Mouse (Mus musculus) neutrophil, adult 5-6 weeks (primary cell): ENCODE measurements around the gene Olig2. TPM values are rescaled to one million over a fixed set of nuclear protein-coding genes. Genes with fewer than 3 reads are reported as not detected.
"Not testable (repeated sequence)": the region's sequence is repeated elsewhere in the genome, so short reads cannot be mapped to it uniquely, and the experiment has no call there.

Source experiments
- ATAC-seq: fragments of 151-379, 151-347 bp; 2 replicates; pipeline ENCODE4 v1.8.0; 2017; ENCODE audit warnings: mild to moderate bottlenecking, moderate TSS enrichment; ENCODE audit not compliant: insufficient number of reproducible peaks, poor library complexity, low FRiP score, severe bottlenecking; ENCODE audit errors: extremely low read depth
- total RNA-seq: library from RNA; stranded (forward); fragments of 200-1000 nt; gene quantifications from 2 replicates; pipeline ENCODE4 v1.2.3, GENCODE M21; 2017

Olig2 gene
- total RNA-seq, 1 experiment from 2014 or later: not detected

DNA sequence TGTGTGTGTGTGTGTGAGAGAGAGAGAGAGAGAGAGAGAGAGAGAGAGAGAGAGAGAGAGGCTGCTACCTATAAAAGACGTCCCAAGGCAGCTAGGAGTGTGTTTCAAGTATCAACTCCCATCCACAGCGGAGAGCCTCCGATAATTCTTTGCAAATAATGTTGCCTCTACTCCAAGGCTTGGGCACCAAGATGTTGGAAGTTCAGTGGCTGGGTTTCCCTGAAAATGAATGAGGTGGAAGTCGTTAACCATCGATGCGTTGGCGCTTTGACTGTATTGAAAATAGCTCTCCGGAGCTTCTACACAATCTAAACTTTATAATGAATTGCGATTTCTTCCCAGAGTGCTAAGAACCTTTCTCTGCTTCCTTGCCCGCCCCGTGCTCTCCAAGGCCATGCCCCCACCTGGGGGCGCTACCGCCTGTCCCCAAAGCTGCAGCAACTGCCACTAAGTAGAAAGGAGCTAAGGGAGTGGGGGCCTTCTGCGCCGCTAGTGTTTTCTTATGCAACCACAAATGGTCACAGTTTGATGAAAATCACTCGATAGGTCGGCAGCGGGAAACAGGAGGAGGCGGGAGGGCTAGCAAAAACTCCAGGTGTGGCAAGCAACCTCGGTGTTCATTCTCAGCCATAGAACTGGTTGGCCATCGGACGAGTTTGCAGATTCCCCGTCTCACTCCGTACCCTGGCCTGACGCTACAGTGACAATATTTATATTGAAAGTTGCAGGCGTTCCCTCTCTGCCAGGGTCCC is 600 bp upstream of the Olig2 start:
- ATAC-seq: no peak

GRCm38 (mm10) chr16:91226038-91226882 is 1.0 kb downstream of the Olig2 start:
- ATAC-seq: no peak

GRCm38 (mm10) chr16:91226883-91227759 is 1.9 kb downstream of the Olig2 start:
- ATAC-seq: no peak

DNA sequence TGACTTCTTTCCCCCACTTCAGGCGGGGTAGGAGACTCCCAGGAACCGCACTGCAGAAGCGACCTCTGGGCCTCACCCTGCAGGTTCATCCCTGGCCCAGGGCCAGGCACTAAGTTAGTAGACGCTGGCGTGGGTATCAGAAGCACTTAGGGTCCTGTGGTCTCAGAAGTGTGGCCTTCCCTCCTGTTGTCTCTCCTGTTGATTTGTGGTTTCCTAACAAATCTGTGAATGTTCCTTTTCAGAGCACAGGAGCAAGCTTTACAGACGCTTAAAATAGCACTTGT is 2.4 kb downstream of the Olig2 start:
- no peak for ATAC-seq

- no peak for ATAC-seq
Observed at GRCm38 (mm10) chr16:91228238-91229071, 3.2 kb downstream of the Olig2 start.

DNA sequence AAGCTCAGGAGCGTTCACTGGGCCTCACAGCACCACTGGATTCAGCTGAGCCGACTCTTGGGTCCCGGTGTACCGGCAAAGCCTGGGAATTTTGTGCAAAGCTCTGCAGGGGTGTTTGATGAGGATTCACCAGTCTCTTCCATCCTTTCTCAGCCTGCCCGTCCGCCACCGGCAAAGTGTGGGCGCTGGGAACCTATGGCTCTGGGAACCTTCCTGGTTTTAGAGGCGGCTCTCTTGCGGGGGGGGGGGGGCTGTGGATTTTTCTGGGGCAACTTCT is 3.8 kb downstream of the Olig2 start:
- no peak for ATAC-seq

GRCm38 (mm10) chr16:91229643-91230042 is 4.4 kb downstream of the Olig2 start:
- ATAC-seq: no peak

DNA sequence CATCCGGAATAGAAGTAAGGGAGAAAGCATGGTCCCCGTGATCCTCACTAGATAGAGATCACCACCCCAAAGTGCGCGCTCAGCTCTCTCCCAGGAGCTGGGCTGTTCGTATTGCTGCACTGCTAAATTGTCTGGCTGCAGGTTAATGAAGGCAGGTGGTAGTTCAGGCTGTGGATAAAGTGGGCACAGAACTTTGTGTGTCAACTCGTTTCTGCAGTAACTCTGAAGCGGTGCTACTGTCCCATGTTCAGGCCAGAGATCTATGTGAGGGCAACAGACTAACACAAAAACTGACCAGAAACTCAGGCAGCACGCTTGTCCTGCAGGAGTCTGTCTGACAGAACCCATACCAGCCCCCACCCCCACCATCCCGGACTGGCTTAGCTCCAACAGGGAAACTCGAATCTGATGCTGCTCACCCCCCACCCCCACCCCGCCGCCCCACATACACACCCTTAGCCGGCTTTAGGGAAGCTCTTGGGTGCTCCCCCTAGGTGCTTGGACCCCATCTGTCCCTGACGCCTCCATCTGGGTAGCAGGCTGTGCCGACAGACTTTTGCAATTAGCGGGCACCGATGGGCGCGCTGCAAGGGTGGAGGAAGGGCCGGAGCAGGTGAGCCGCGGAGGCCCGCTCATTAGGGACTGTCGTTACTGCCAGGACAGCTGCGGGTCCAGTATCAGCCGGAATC is 6.7 kb downstream of the Olig2 start:
- no peak for ATAC-seq

DNA sequence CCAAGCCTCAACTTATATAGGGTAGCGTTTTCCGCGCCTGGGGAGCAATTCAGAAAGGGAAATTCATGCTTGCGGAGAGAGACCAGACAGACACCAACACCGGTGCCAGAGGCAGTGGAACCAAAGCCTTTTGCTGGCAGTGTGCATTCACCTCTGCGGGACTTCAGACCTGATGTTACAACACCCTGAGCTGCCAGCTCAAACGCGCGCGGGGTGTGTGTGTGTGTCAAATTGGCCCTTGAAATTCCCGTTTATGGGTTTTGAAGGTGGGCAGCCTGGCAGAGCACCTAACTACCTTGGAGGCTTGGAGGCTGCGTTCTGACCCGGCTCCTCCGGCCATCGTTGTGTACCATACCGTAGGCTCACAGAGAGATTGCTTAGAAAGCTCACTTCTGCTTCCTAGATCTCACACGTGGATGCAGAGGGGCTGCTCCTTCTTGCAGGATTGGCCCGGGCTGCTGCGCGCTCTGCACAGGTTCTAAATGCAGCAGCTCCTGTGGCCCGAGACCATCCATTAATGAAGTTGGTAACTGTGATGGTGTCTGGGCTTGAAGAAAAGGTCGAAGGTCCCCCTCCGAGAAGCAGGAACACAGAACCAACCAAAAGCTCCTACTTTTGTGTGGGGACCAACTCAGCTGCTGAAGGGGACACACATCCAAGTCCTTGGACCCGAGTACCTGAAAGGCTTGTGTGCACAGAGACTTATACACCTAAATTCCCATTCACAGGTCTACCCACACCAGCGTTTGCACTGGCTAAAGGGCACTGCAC is 7.4 kb downstream of the Olig2 start:
- ATAC-seq: no peak

- no peak for ATAC-seq
Observed at GRCm38 (mm10) chr16:91233241-91233944, 8.1 kb downstream of the Olig2 start.

- no peak for ATAC-seq
Observed at GRCm38 (mm10) chr16:91239024-91239423, 13.8 kb downstream of the Olig2 start.

- no peak for ATAC-seq
Observed at GRCm38 (mm10) chr16:91246292-91246691, 21.0 kb downstream of the Olig2 start.

GRCm38 (mm10) chr16:91255419-91256164 is 30.3 kb downstream of the Olig2 start:
- not testable (repeated sequence) for ATAC-seq

DNA sequence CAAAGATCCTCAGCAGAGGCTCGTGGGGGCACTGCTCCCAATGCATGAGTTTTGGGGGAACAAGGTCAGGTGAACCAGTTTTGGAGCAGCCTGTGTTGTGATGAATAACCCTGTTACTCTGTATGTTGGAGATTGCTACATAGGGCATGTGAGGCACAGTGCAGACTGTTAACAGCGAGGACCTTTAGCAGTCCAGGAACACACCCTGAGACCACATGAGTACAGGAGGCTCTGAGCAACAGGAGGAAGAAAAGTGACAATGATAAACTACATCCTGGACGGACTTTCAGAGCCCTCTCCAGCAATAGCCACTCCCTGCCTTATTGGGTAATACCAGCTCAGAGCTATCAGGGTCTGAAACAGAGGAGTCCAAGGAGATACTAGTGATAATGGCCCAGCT is 33.7 kb downstream of the Olig2 start:
- no peak for ATAC-seq

DNA sequence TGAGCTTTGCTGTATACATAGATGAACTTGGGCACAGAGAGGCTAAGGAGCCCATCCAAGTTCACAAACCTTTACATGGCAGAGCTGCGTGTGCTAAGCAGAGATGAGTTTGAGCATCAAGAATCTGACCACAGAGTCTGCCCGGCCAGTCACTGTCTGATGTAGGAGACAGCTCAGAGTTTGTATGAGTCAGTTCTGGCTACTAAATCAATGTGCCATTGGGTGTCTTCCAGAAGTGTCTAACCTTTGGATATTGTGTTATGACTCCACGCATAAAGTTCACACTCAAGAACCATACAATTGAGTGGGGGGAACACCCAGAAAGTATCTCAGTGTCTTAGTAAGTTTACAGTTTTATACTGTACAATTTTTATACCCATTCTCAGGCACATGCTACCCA is 35.6 kb downstream of the Olig2 start:
- ATAC-seq: no peak

GRCm38 (mm10) chr16:91262467-91263220 is 37.4 kb downstream of the Olig2 start:
- no peak for ATAC-seq
